Mouse (Mus musculus) MEL (cell line): ENCODE measurements around the gene Defb45. TPM values are rescaled to one million over a fixed set of nuclear protein-coding genes. Genes with fewer than 3 reads are reported as not detected.

Experiments
- DNase-seq: peaks from one replicate; pipeline ENCODE4 v3.0.0; 2011; ENCODE audit warnings: low read depth, low spot score
- H3K27ac ChIP-seq: 2 replicates; pipeline ENCODE4 v1.5.1; 2012; ENCODE audit warnings: low read depth, mild to moderate bottlenecking, control low read depth, low read length, moderate library complexity; ENCODE audit not compliant: control insufficient read depth
- H3K27me3 ChIP-seq, 2 experiments: fragments of 150-350 bp in 1 of 2; sonication (generic) in 1 of 2; 2 replicates each; pipeline ENCODE4 v1.6.1; 2012; ENCODE audit warnings: low read length in 2 of 2, mild to moderate bottlenecking in 2 of 2, improper control_type of control experiment in 1 of 2, moderate library complexity in 1 of 2; ENCODE audit not compliant: insufficient read depth in 2 of 2, control insufficient read depth in 1 of 2
- H3K36me3 ChIP-seq, 2 experiments: 2 replicates each; pipeline ENCODE4 v1.6.1; 2012 to 2014; ENCODE audit warnings: low read length in 2 of 2, improper control_type of control experiment in 1 of 2, inconsistent platforms in 1 of 2, mild to moderate bottlenecking in 1 of 2; ENCODE audit not compliant: insufficient read depth in 2 of 2, control insufficient read depth in 1 of 2
- H3K4me1 ChIP-seq, 2 experiments: fragments of 150-350 bp in 1 of 2; sonication (generic) in 1 of 2; 2 replicates each; pipeline ENCODE4 v1.6.1; 2012; ENCODE audit warnings: low read length in 2 of 2, improper control_type of control experiment in 1 of 2, mild to moderate bottlenecking in 1 of 2; ENCODE audit not compliant: insufficient read depth in 2 of 2, control insufficient read depth in 1 of 2
- H3K4me3 ChIP-seq, 2 experiments: fragments of 150-350 bp in 1 of 2; sonication (generic) in 1 of 2; 2 replicates each; pipeline ENCODE4 v1.5.1; 2012; ENCODE audit warnings: low read depth in 2 of 2, low read length in 2 of 2, mild to moderate bottlenecking in 2 of 2, moderate library complexity in 2 of 2, control low read depth in 1 of 2, improper control_type of control experiment in 1 of 2; ENCODE audit not compliant: control insufficient read depth in 1 of 2, insufficient read depth in 1 of 2
- H3K79me2 ChIP-seq: 2 replicates; pipeline ENCODE4 v1.6.1; 2012; ENCODE audit warnings: mild to moderate bottlenecking, low read length, moderate library complexity; ENCODE audit not compliant: control insufficient read depth, poor library complexity, insufficient read depth
- H3K9ac ChIP-seq: 2 replicates; pipeline ENCODE4 v1.6.1; 2012; ENCODE audit warnings: low read depth, mild to moderate bottlenecking, control low read depth, low read length, moderate library complexity; ENCODE audit not compliant: control insufficient read depth, poor library complexity, severe bottlenecking
- H3K9me3 ChIP-seq: fragments of 150-350 bp; sonication (generic); replicated peaks from 2 replicates; pipeline ENCODE4 v1.6.1; 2012; ENCODE audit warnings: mild to moderate bottlenecking, low read length, improper control_type of control experiment, moderate library complexity; ENCODE audit not compliant: insufficient read depth
- BHLHE40 ChIP-seq: IDR thresholded peaks from 2 replicates; pipeline ENCODE4 v1.6.1; 2012; ENCODE audit warnings: low read depth, mild to moderate bottlenecking, inconsistent platforms, low read length, improper control_type of control experiment, borderline replicate concordance
- CTCF ChIP-seq, 3 experiments: IDR thresholded peaks in 2 of 3; conservative IDR thresholded peaks in 1 of 3; 2 replicates each; pipeline ENCODE4 v1.5.1; 2011 to 2012; ENCODE audit warnings: low read length in 3 of 3, low read depth in 2 of 3, mild to moderate bottlenecking in 2 of 3, improper control_type of control experiment in 1 of 3, inconsistent platforms in 1 of 3, mixed read lengths in 1 of 3, moderate library complexity in 1 of 3; ENCODE audit not compliant: control insufficient read depth in 1 of 3, insufficient read depth in 1 of 3, poor library complexity in 1 of 3, severe bottlenecking in 1 of 3
- E2F4 ChIP-seq: IDR thresholded peaks from 2 replicates; pipeline ENCODE4 v1.6.1; 2011; ENCODE audit warnings: low read depth, low read length, improper control_type of control experiment, borderline replicate concordance
- GABPA ChIP-seq: IDR thresholded peaks from 2 replicates; pipeline ENCODE4 v1.6.1; 2012; ENCODE audit warnings: low read depth, mild to moderate bottlenecking, inconsistent platforms, low read length, improper control_type of control experiment, moderate library complexity
- JUND ChIP-seq: IDR thresholded peaks from 2 replicates; pipeline ENCODE4 v1.6.1; 2011; ENCODE audit warnings: low read depth, mild to moderate bottlenecking, improper control_type of control experiment, low read length
- MAX ChIP-seq: IDR thresholded peaks from 2 replicates; pipeline ENCODE4 v1.6.1; 2011; ENCODE audit warnings: low read length, improper control_type of control experiment
- MXI1 ChIP-seq: IDR thresholded peaks from 2 replicates; pipeline ENCODE4 v1.6.1; 2011; ENCODE audit warnings: mild to moderate bottlenecking, low read depth, low read length, improper control_type of control experiment
- NRF1 ChIP-seq: IDR thresholded peaks from 2 replicates; pipeline ENCODE4 v1.6.1; 2014; ENCODE audit warnings: low read depth, mild to moderate bottlenecking, inconsistent platforms, low read length, improper control_type of control experiment, moderate library complexity; ENCODE audit not compliant: poor library complexity, insufficient read depth, severe bottlenecking
- RAD21 ChIP-seq: IDR thresholded peaks from 2 replicates; pipeline ENCODE4 v1.6.1; 2011; ENCODE audit warnings: mild to moderate bottlenecking, low read depth, low read length, improper control_type of control experiment
- SMC3 ChIP-seq: IDR thresholded peaks from 2 replicates; pipeline ENCODE4 v1.6.1; 2011; ENCODE audit warnings: low read depth, low read length, improper control_type of control experiment
- ZC3H11A ChIP-seq: IDR thresholded peaks from 2 replicates; pipeline ENCODE4 v1.6.1; 2012; ENCODE audit warnings: low read depth, mild to moderate bottlenecking, inconsistent platforms, low read length, improper control_type of control experiment
- polyA plus RNA-seq, 2 experiments: library from polyadenylated mRNA; stranded (reverse) in 1 of 2; unstranded in 1 of 2; fragments of >175 nt in 1 of 2; fragments of >200 nt in 1 of 2; gene quantifications; 2 replicates each; pipeline versions ENCODE4 v1.2.1 to v1.2.4; 2012; ENCODE audit warnings: low replicate concordance in 2 of 2, low read depth in 1 of 2; ENCODE audit not compliant: insufficient read length in 2 of 2, insufficient read depth in 1 of 2, missing spikeins in 1 of 2
- total RNA-seq: library from RNA; depleted of rRNA; stranded (reverse); fragments of 300-350 nt; gene quantifications from 2 replicates; pipeline ENCODE4 v1.2.3, GENCODE M21; 2012

Defb45 gene
- total and polyA plus RNA-seq, 3 experiments: not detected

DNA sequence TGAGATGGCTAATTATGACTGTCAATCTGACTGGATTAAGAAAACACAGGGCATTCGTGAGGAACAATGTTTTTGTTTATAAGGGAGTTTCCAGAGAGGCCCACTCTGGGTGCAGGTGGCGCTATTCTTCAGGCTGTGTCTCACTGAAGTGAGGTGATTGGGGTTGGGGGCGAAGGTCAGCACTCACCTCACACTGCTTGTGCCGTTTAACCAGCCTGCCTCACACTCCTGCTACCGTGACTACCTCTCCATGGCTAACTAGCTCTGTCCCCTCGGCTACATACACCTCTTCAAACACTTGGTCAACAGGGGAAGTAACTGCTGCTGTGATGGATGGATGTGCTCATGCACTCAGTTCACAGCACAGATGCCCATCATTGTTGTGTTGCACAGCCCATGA is 10.2 kb downstream of the Defb45 start:
- Histone ChIP-seq H3K27me3 (peaks cover 2 to 3% of the 10 kb centered on the region in 2 experiments), H3K4me3 (no peak overlapping the region), H3K9ac (no peak overlapping the region), H3K79me2 (no peaks in the 10 kb centered on the region), H3K4me1 (no peaks in the 10 kb centered on the region), H3K36me3 (no peaks in the 10 kb centered on the region; a peak in 1 of 4 replicates), H3K27ac (no peak overlapping the region), H3K9me3 (no peaks in the 10 kb centered on the region)
- 0 out of 6 replicates have a peak, but pooled peaks of 1 of the 3 experiments have one; percentile 5 for TF ChIP-seq CTCF (IDR thresholded peaks at IDR 0.05 in 2 of 3, conservative IDR thresholded peaks at IDR 0.05 in 1 of 3; ENCODE audit: control insufficient read depth in 1 of 3, insufficient read depth in 1 of 3, low read depth in 2 of 3, low read length in 3 of 3, poor library complexity in 1 of 3, severe bottlenecking in 1 of 3)
- no peak for TF ChIP-seq MXI1
- DNase-seq: no peak

DNA sequence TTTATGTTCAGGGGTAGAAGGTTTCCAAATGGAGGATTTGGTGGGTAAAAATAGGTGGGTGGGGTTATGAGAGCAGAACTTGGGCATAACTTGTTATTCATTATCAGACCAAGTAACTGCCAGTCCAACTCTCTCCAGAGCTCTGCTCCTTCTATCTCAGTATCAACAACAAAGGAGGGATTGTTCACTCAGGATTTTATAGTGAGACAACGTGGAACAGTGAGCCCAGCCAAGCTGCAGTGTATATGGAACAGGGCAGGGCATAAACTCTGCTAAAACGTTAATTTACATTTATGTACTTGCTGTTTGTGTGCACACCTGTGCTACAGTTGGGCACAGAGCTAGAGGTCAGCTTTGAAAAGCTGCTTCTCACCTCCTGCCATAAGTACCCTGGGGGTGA is 10.7 kb downstream of the Defb45 start:
- no peak overlapping the region for H3K27ac ChIP-seq
- H3K9ac ChIP-seq: no peak overlapping the region
- DNase-seq: no peak
- H3K36me3 ChIP-seq: no peaks in the 10 kb centered on the region; a peak in 1 of 4 replicates
- H3K4me1 ChIP-seq: no peaks in the 10 kb centered on the region
- no peak overlapping the region for H3K4me3 ChIP-seq
- peaks cover 2 to 5% of the 10 kb centered on the region in 2 experiments; a peak in 3 of 4 replicates for H3K27me3 ChIP-seq
- no peaks in the 10 kb centered on the region for H3K9me3 ChIP-seq
- no peaks in the 10 kb centered on the region for H3K79me2 ChIP-seq
- TF ChIP-seq BHLHE40 (no peak), CTCF (IDR thresholded peaks at IDR 0.05 in 2 of 3, conservative IDR thresholded peaks at IDR 0.05 in 1 of 3; ENCODE audit: control insufficient read depth in 1 of 3, insufficient read depth in 1 of 3, low read depth in 2 of 3, low read length in 3 of 3, poor library complexity in 1 of 3, severe bottlenecking in 1 of 3) (no peak), MAX (no peak), JUND (no peak), E2F4 (no peak)

DNA sequence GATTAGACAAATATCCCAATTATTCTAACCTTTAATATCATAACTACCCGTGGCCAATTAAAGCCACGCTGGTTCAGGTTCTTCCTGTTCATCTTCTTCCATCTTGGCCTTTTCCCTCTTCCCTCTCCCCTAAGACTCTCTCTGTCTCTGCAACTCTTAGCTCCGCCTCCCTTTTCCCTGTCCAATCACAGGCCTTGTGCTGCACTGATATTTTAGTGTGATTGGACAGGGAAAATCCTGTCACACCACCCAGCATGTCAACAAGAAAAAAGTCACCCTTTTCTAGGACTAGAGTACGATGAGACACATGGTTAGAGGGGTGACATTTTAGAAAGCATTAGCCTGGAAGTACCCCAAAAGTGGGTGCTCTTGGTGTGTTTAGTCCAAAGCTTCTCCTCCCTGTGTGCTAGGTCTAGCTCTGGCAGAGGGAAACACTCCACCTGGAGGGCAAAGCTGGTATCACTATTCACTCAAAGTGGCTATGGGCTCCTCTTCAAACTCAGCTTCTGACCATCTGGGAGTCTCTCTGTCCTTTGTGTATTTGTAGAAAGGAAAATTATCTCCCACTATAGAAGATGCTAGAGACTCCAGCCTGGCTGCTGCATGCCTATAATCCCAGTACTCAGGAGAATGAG is 12.2 kb downstream of the Defb45 start:
- Histone ChIP-seq H3K9ac (no peak overlapping the region), H3K4me3 (no peak overlapping the region), H3K36me3 (no peaks in the 10 kb centered on the region; a peak in 1 of 4 replicates), H3K79me2 (no peaks in the 10 kb centered on the region), H3K27me3 (peaks cover 3 to 6% of the 10 kb centered on the region in 2 experiments; a peak in 3 of 4 replicates), H3K27ac (no peak overlapping the region), H3K4me1 (no peaks in the 10 kb centered on the region), H3K9me3 (no peaks in the 10 kb centered on the region)
- peak; percentile 53 for DNase-seq
- TF ChIP-seq ZC3H11A (0 out of 2 replicates have a peak, but pooled peaks have one; percentile 15), SMC3 (peak; percentile 56), GABPA (no peak), NRF1 (no peak), RAD21 (peak; percentile 13), CTCF (IDR thresholded peaks at IDR 0.05 in 2 of 3, conservative IDR thresholded peaks at IDR 0.05 in 1 of 3; ENCODE audit: control insufficient read depth in 1 of 3, insufficient read depth in 1 of 3, low read depth in 2 of 3, low read length in 3 of 3, poor library complexity in 1 of 3, severe bottlenecking in 1 of 3) (peak; percentile 43 to 61 (median 52))
